Mouse (Mus musculus): ENCODE data around the gene Rgs8. TPM values are rescaled to one million over a fixed set of nuclear protein-coding genes. Genes with fewer than 3 reads are reported as not detected.
A peak's percentile ranks its signal among the peaks of the same experiment; 100 is the strongest.

The Rgs8 gene
- polyA plus RNA-seq, 1 experiment from 2014 or later, result 0.24 TPM

DNA sequence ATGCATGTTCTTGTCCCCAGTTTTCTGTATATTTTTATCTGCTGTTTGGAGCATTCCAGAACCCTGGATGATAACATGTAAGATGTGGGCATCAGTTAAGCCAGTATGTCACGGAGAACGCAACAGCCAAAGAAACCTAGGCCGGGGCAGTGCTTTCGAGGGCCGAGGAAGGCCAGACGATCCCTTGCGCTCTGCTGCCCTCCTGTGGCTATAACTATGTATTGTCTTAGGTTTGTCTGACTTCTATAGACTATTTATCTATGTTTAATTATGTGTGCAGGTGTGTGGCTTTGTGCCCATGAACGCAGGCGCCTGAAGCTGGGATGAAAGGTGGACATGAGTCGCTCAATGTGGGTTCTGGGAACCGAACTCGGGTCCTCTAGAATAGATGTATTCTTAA, 93.9 kb downstream of the Rgs8 start:
- no peaks in the 10 kb centered on the region for H3K27me3 ChIP-seq (ENCODE audit: control insufficient read depth, insufficient read depth, low read length)
- H3K4me3 ChIP-seq (ENCODE audit: low read depth, low read length), result no peak overlapping the region
- no peak overlapping the region for H3K27ac ChIP-seq (replicated peaks; ENCODE audit: low read depth, low read length)
- H3K9me3 ChIP-seq (ENCODE audit: control insufficient read depth, low read length), result no peaks in the 10 kb centered on the region
- H3K4me1 ChIP-seq (ENCODE audit: control insufficient read depth, insufficient read depth, low read length), result no peaks in the 10 kb centered on the region
- WGBS, result 6% methylated on average over 12 of the region's 12 CpGs
- H3K9ac ChIP-seq (ENCODE audit: low read length), result no peak overlapping the region
- DNase-seq (ENCODE audit: low spot score) (peak; percentile 85), ATAC-seq (ENCODE audit: insufficient number of reproducible peaks, low FRiP score, low TSS enrichment, low read depth) (no peak)
- H3K36me3 ChIP-seq (ENCODE audit: control insufficient read depth, insufficient read depth, low read length), result no peaks in the 10 kb centered on the region
- H3K4me2 ChIP-seq (ENCODE audit: low read depth, severe bottlenecking), result no peak overlapping the region

DNA sequence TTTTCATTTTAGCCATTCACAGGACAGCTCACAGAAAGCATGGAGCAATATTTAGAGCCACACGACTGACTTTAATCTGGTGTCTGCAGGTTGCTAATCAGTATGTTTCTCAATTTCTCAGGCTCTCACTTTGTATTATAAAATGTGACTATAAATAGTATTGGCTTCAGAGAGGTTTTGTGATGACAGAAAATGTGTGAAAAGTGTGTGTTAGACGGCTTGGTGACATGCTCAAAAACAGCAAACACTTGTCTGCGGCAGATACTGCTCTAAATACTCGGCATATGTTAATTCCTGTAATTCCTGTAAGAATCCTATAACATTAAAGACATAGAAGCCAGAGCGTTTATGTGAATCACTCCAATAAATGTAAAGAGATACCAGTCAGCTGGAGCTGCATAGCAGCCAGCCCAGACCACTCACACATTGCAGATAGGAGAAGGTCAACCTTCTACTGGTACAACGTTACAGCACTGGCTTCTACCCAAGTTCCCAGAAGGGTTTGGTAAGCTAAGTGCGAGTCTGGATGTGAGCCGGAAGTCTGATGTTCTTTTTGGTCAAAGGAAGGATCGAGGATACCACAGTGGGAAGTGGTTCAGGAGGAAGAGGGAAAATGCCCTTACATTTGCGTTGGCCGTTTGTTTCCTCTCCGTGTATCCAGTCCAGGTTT, 95.2 kb downstream of the Rgs8 start:
- Histone ChIP-seq H3K36me3 (ENCODE audit: control insufficient read depth, insufficient read depth, low read length) (no peaks in the 10 kb centered on the region), H3K4me2 (ENCODE audit: low read depth, severe bottlenecking) (no peak overlapping the region), H3K27ac (replicated peaks; ENCODE audit: low read depth, low read length) (no peak overlapping the region)

DNA sequence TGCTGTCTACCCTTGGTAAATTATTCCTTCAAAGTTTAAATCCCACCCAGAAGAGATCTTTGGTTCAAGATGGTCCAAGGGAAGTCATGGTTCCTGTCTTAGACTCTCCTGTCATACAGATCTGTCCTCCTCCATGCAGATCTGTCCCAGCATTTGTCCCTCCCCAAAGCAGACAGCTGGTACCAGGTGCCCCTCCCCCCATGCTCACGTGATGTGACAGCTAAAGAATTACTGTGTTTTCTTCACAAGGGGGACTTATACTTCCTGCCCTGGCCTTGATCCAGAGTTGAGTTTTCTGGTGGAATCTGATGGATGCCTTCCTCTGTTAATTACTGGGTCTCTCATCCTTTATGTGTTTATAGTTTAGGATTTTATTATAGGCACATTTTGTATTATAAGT, 95.7 kb downstream of the Rgs8 start:
- 4% methylated on average over 1 of the region's 1 CpGs for WGBS
- ATAC-seq (ENCODE audit: insufficient number of reproducible peaks, low FRiP score, low TSS enrichment, low read depth), result no peak
- Histone ChIP-seq H3K27me3 (ENCODE audit: control insufficient read depth, insufficient read depth, low read length) (no peaks in the 10 kb centered on the region), H3K9ac (ENCODE audit: low read length) (no peak overlapping the region), H3K27ac (replicated peaks; ENCODE audit: low read depth, low read length) (no peak overlapping the region), H3K9me3 (ENCODE audit: control insufficient read depth, low read length) (no peaks in the 10 kb centered on the region), H3K36me3 (ENCODE audit: control insufficient read depth, insufficient read depth, low read length) (no peaks in the 10 kb centered on the region), H3K4me2 (ENCODE audit: low read depth, severe bottlenecking) (no peak overlapping the region), H3K4me1 (ENCODE audit: control insufficient read depth, insufficient read depth, low read length) (0 out of 2 replicates have a peak, but pooled peaks cover 3% of the 10 kb centered on the region), H3K4me3 (ENCODE audit: low read depth, low read length) (no peak overlapping the region)
- DNase-seq (ENCODE audit: low spot score), result peak; percentile 56

More for the DNA sequence above, 95.2 kb downstream of the Rgs8 start:
- peak; percentile 19 for DNase-seq (ENCODE audit: low spot score)
- no peak for ATAC-seq (ENCODE audit: insufficient number of reproducible peaks, low FRiP score, low TSS enrichment, low read depth)
- Histone ChIP-seq H3K9me3 (ENCODE audit: control insufficient read depth, low read length) (no peaks in the 10 kb centered on the region), H3K4me1 (ENCODE audit: control insufficient read depth, insufficient read depth, low read length) (0 out of 2 replicates have a peak, but pooled peaks cover 3% of the 10 kb centered on the region), H3K4me3 (ENCODE audit: low read depth, low read length) (no peak overlapping the region), H3K9ac (ENCODE audit: low read length) (no peak overlapping the region), H3K27me3 (ENCODE audit: control insufficient read depth, insufficient read depth, low read length) (no peaks in the 10 kb centered on the region)
- WGBS, result 78% methylated on average over 12 of the region's 12 CpGs

DNA sequence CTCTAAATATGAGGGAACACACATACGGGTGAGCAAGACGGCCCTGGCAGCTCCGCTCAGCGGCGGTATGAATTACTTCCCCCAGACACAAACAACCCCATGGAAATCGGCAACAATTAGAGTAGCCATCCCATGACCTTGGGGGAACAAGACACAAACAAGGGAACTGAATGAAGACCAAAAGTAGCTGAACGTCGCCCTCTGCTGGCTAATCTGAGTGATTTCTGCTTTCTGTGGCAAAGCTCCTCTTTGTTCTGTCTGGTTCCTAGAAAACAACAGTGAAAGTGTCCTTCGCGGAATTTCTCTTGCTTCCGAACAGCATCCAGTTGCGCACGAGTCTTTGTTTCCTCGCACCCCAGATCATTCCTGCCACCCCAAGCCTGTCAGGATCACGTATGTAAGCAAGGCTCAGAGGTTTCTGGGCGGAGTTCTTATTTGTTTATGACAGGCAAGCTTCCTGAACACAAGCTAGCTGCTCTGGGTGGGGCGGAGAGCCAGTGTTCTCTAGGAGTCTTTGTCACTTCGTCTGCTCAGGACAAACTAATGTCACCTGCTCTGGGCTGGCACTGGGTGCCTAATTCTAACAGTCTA, 96.5 kb downstream of the Rgs8 start, which contains the start of gene Rnasel:
Rnasel (plus strand) TSS at position 216 of the 591 bp plus-strand sequence.
- Histone ChIP-seq H3K4me3 (ENCODE audit: low read depth, low read length) (peak within 1 kb of the TSS; percentile 27), H3K36me3 (ENCODE audit: control insufficient read depth, insufficient read depth, low read length) (no peaks in the 10 kb centered on the region), H3K4me2 (ENCODE audit: low read depth, severe bottlenecking) (peak within 1 kb of the TSS; percentile 59), H3K4me1 (ENCODE audit: control insufficient read depth, insufficient read depth, low read length) (0 out of 2 replicates have a peak, but pooled peaks cover 3% of the 10 kb centered on the region), H3K9ac (ENCODE audit: low read length) (peak within 1 kb of the TSS; percentile 84), H3K27me3 (ENCODE audit: control insufficient read depth, insufficient read depth, low read length) (no peaks in the 10 kb centered on the region), H3K9me3 (ENCODE audit: control insufficient read depth, low read length) (no peaks in the 10 kb centered on the region), H3K27ac (replicated peaks; ENCODE audit: low read depth, low read length) (no peak within 1 kb of the TSS)
- ATAC-seq (ENCODE audit: insufficient number of reproducible peaks, low FRiP score, low TSS enrichment, low read depth) (peak; percentile 67; the same call in 1 of the 2 replicates), DNase-seq (ENCODE audit: low spot score) (peak; percentile 86)
- WGBS, result 8% methylated on average over 18 of the region's 18 CpGs

Other genes starting within 250 kb of the Rgs8 start
- 0.23 and 0.27 TPM in 2 replicates for gene Shcbp1l, start 227.9 kb upstream of the Rgs8 start, polyA plus RNA-seq (2014; fragmentation: Nextera tagmentation; extraction: Ambion mirVana)
- gene Dhx9, start 165.4 kb upstream of the Rgs8 start, polyA plus RNA-seq (2014; fragmentation: Nextera tagmentation; extraction: Ambion mirVana), result 28.1 and 36.7 TPM in 2 replicates
- 4.3 and 5.1 TPM in 2 replicates for gene Npl, start 103.0 kb upstream of the Rgs8 start, polyA plus RNA-seq (2014; fragmentation: Nextera tagmentation; extraction: Ambion mirVana)
- 4.8 and 4.9 TPM in 2 replicates for gene Rgs16, start 87.3 kb downstream of the Rgs8 start, polyA plus RNA-seq (2014; fragmentation: Nextera tagmentation; extraction: Ambion mirVana)
- gene Rnasel, start 96.4 kb downstream of the Rgs8 start, polyA plus RNA-seq (2014; fragmentation: Nextera tagmentation; extraction: Ambion mirVana), result 9.1 and 10.2 TPM in 2 replicates
- gene Rgsl1, start 191.1 kb downstream of the Rgs8 start, polyA plus RNA-seq (2014; fragmentation: Nextera tagmentation; extraction: Ambion mirVana), result 0.07 TPM in 1 of 2 replicates, not detected in the other
- gene Teddm1b, start 221.3 kb downstream of the Rgs8 start, polyA plus RNA-seq (2014; fragmentation: Nextera tagmentation; extraction: Ambion mirVana), result 0.28 and 0.67 TPM in 2 replicates
- not detected in 2 replicates for gene Teddm1a, start 238.7 kb downstream of the Rgs8 start, polyA plus RNA-seq (2014; fragmentation: Nextera tagmentation; extraction: Ambion mirVana)
- gene Glul, start 246.9 kb downstream of the Rgs8 start, polyA plus RNA-seq (2014; fragmentation: Nextera tagmentation; extraction: Ambion mirVana), result 128 and 132 TPM in 2 replicates
- 0.52 and 0.56 TPM in 2 replicates for gene Teddm2, start 247.2 kb downstream of the Rgs8 start, polyA plus RNA-seq (2014; fragmentation: Nextera tagmentation; extraction: Ambion mirVana)